Mouse (Mus musculus) midbrain, embryonic 13.5 days (tissue): ENCODE measurements around the gene Mettl7b. TPM values are rescaled to one million over a fixed set of nuclear protein-coding genes. Genes with fewer than 3 reads are reported as not detected.
"Not testable (repeated sequence)": the region's sequence is repeated elsewhere in the genome, so short reads cannot be mapped to it uniquely, and the experiment has no call there.

Experiments used
- ATAC-seq: fragments of 200-750 bp; cut with Nextera tagmentation; 2 replicates; pipeline ENCODE4 v1.8.0; 2017; ENCODE audit warnings: mild to moderate bottlenecking, moderate TSS enrichment, moderate library complexity
- H3K27ac ChIP-seq: fragments of 300-500 bp; sonication (generic); 2 replicates; pipeline ENCODE4 v1.5.1; 2015; ENCODE audit warnings: inconsistent platforms, mild to moderate bottlenecking, moderate library complexity
- H3K27me3 ChIP-seq: fragments of 300-500 bp; sonication (generic); 2 replicates; pipeline ENCODE4 v1.6.1; 2015; ENCODE audit warnings: mild to moderate bottlenecking, inconsistent platforms
- H3K36me3 ChIP-seq: fragments of 300-500 bp; sonication (generic); 2 replicates; pipeline ENCODE4 v1.6.1; 2015; ENCODE audit warnings: mild to moderate bottlenecking, inconsistent platforms
- H3K4me1 ChIP-seq: fragments of 300-500 bp; sonication (generic); replicated peaks from 2 replicates; pipeline ENCODE4 v1.6.1; 2015; ENCODE audit warnings: inconsistent platforms
- H3K4me2 ChIP-seq: fragments of 300-500 bp; sonication (generic); replicated peaks from 2 replicates; pipeline ENCODE4 v1.6.1; 2015; ENCODE audit warnings: moderate library complexity, mild to moderate bottlenecking, inconsistent platforms
- H3K4me3 ChIP-seq: fragments of 300-500 bp; sonication (generic); replicated peaks from 2 replicates; pipeline ENCODE4 v1.5.1; 2015; ENCODE audit warnings: mild to moderate bottlenecking, inconsistent platforms
- H3K9ac ChIP-seq: fragments of 300-500 bp; sonication (generic); replicated peaks from 2 replicates; pipeline ENCODE4 v1.6.1; 2015; ENCODE audit warnings: mild to moderate bottlenecking, inconsistent platforms
- H3K9me3 ChIP-seq: fragments of 300-500 bp; sonication (generic); 2 replicates; pipeline ENCODE4 v1.6.1; 2016; ENCODE audit warnings: mild to moderate bottlenecking, inconsistent platforms
- WGBS: fragments of 180-500 bp; shearing (Covaris S2); methylation state at CpG from one replicate; pipeline ENCODE4 v1.1.7; 2015; 5-methylcytosine and 5-hydroxymethylcytosine counted together
- polyA plus RNA-seq: library from polyadenylated mRNA; unstranded; fragments of >200 nt; fragmentation: Nextera tagmentation; extraction: Ambion mirVana; gene quantifications from 2 replicates; pipeline ENCODE4 v1.2.1, GENCODE M21; 2015

Gene Mettl7b
- polyA plus RNA-seq = not detected in 2 replicates

DNA sequence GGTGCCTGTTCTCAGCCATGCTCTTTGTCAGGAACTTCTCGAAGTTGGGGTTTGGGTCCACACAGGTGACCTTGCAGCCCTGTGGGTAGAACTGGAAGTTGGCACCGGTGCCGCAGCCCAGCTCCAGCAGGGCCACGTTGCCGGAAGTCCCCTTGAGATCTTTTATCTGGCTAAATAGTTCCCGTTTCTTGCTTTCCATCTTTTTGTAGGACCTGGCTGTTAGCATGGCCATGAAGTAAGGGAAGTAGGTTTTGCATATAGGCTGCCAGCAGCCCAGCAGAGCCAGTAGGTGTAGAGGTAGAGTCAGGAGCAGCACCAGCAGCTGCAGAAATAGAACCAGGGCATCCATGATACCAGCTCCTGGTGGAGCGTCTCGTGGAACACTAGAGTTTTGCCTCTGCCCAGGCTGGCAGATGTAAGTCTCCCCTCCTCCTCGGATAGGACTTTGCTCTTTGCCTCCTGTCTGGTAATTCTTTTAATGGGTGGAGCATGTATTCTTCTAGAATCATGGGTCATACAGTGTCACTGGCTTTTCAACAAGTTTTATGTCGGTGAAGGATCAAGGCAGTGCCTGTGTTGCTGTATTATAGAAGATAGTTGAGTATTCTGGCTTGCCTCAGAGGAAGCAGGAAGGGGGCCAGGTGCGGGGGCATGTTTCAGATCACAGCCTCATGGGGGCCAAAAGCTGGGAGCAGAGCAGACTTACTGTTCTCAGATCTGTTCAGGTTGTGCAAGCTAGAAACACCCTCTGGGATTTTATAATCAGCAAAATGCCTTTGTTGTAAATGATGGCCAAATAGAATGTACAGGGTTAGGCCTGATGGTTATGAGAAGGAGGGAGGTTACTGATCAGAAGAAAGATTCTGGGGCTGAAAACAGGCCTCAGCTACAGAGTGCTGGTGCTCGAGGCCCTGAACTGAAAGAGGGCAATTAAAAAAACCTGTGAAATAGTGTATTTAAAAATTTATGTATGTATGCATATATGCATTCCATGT is at the start of gene Mettl7b:
TSS of gene Mettl7b (minus strand) at position 399 of the 995 bp plus-strand sequence.
- ATAC-seq = no peak
- 88% methylated on average over 12 of the region's 12 CpGs for WGBS

DNA sequence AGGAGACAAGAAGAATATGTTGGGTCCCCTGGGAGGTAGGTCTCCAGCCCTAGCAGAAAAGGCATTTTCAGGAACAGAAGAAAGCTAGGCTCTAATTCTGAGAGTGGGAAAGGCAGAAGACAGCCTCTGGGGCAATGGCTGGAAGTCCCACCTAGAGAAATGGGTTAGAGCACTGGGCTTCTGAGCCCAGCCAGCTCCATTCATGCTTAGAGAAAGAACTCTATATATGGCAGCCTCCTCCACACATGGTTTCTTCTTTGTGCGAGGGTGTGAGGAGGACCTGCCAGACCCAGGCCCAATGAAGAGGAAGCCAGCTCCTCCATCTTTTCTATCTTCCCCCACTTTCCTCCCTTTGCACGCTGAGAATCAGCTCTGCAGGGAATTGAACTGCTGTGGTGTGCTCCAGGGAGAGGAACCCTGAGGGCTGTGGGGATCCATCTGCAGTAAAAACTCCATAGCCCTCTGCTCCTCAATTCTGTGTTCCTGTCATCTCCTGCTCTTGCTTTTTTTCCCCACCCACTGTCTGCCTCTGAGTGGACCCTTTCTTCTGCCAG is 49.6 kb upstream of the Mettl7b start, which contains the start of gene Olfr763:
TSS of gene Olfr763 (plus strand) at position 504 of the 554 bp plus-strand sequence.
- Histone ChIP-seq H3K36me3 (no peaks in the 10 kb centered on the region), H3K9me3 (no peaks in the 10 kb centered on the region; the same call in 1 of the 2 replicates), H3K9ac (no peak within 1 kb of the TSS), H3K27me3 (no peaks in the 10 kb centered on the region), H3K27ac (no peak within 1 kb of the TSS), H3K4me2 (no peak within 1 kb of the TSS), H3K4me1 (no peaks in the 10 kb centered on the region), H3K4me3 (no peak within 1 kb of the TSS)
- no peak for ATAC-seq
- 83% methylated on average over 2 of the region's 2 CpGs for WGBS

More for the DNA sequence above, at the start of gene Mettl7b:
- H3K4me3 ChIP-seq = no peak within 1 kb of the TSS
- H3K36me3 ChIP-seq = no peaks in the 10 kb centered on the region
- H3K27me3 ChIP-seq = no peaks in the 10 kb centered on the region; the same call in 1 of the 2 replicates
- H3K4me1 ChIP-seq = no peaks in the 10 kb centered on the region
- no peak within 1 kb of the TSS for H3K27ac ChIP-seq
- no peak within 1 kb of the TSS for H3K4me2 ChIP-seq
- no peak within 1 kb of the TSS for H3K9ac ChIP-seq
- H3K9me3 ChIP-seq = no peaks in the 10 kb centered on the region

DNA sequence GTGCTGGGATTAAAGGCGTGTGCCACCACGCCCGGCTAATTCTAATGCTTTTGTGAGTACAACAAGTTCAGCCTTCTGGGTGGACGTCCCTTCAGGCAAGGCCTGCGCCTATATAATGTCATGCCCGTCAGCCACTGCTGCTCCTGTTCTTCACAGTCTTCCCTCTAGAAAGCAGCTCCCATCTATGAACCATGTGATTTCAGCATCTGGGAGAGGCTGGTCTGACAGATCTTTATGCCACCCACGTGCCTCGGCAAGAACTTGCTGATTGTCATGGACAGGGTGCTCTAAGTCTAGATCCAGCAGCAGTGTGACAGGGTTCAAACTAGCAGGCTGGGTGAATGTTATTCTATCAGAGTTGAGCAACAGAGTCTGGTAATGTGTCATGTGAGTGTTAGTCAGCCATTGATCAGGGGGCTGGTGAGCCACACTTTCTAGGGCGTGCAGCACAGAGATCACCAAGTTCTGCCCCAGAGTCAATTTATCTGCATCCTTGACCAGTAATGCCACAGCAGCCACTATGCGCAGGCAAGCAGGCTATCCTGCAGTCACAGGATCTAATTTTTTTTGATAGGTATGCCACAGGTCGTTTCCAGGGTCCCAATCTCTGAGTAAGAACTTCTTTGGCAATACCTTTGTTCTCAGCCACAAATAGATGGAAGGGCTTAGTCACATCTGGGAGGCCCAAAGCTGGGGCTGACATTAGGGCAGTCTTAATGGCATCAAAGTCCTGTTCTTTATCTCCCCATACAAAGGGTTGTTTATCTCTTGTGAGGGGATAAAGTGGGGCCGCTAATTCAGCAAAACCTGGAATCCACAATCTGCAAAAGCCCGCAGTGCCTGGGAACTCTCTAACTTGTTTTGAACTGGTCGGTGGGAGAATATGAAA is 43.5 kb upstream of the Mettl7b start:
- Histone ChIP-seq H3K36me3 (no peaks in the 10 kb centered on the region), H3K4me2 (no peak overlapping the region), H3K27me3 (no peaks in the 10 kb centered on the region), H3K27ac (no peak overlapping the region), H3K9ac (no peak overlapping the region), H3K4me3 (no peak overlapping the region), H3K9me3 (no peaks in the 10 kb centered on the region; the same call in 1 of the 2 replicates), H3K4me1 (no peaks in the 10 kb centered on the region)
- no peak for ATAC-seq
- 66% methylated on average over 14 of the region's 14 CpGs for WGBS

DNA sequence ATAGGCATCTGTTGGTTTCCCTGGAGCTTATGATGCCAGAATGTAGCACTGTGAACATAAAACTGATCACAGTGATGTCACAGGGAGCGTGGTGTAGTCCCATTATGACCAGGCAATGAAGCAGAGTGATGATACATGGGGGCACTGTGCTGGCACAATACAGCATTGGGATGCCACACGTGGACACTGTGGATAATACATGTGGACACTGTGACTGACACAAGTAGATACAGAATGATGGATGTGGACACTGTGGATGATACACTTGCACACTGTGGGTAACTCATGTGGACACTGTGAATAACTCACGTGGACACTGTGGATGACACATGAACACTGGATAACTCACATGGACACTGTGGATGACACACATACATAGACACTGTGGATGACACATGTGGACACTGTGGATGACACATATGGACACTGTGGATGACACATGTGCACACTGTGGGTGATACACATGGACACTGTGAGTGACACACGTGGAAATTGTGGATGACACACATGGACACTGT is 35.8 kb upstream of the Mettl7b start:
- peak; percentile 45 for ATAC-seq
- Histone ChIP-seq H3K4me1 (no peaks in the 10 kb centered on the region), H3K9ac (no peak overlapping the region), H3K9me3 (no peaks in the 10 kb centered on the region), H3K27me3 (no peaks in the 10 kb centered on the region), H3K27ac (no peak overlapping the region), H3K4me3 (no peak overlapping the region), H3K4me2 (no peak overlapping the region), H3K36me3 (no peaks in the 10 kb centered on the region)
- WGBS = 76% methylated on average over 4 of the region's 4 CpGs

DNA sequence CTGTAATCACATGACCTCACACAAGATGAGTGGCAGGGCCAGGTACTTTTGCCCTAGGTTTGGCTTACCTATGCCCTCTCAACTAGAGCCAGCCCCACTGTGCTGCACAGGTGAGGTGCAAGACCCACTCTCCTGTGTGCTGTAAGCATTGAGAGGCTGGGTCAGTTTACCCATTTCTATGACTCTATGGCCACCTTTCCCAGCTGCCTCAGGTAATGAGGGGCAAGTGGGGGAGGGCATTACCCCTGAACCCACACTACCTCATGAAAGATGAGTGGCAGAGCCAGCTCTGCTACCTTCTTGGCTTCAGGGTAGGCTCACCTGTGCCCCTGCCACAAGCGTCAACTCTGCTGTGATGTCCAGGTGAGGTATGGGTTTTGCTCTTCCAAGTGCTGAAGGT is 35.0 kb upstream of the Mettl7b start:
- Histone ChIP-seq H3K4me3 (no peak overlapping the region), H3K4me2 (no peak overlapping the region), H3K9me3 (no peaks in the 10 kb centered on the region), H3K27ac (no peak overlapping the region), H3K36me3 (no peaks in the 10 kb centered on the region), H3K27me3 (no peaks in the 10 kb centered on the region), H3K9ac (no peak overlapping the region), H3K4me1 (no peaks in the 10 kb centered on the region)
- ATAC-seq = no peak
- WGBS = 100% methylated on average over 1 of the region's 1 CpGs

DNA sequence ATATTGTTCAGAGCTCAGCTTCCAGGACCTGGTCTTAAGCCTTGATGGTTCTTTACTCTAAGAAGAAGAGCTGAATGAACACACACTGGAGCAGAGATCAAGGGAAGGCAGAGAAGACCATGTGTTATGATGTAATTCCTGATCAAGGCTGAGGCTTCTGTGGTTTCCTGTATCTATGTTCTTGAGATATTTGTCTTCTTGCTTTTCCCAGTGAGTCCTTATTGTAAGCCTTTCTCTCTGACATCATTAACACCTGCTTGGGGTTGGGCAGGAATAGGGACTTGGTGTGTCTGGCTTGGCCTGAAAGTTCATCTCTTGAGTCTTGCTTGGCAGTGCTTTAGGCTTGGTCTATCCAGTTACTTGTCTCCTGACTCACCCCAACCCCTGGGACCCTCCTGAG is 30.2 kb upstream of the Mettl7b start:
- no peak overlapping the region for H3K4me3 ChIP-seq
- no peaks in the 10 kb centered on the region for H3K27me3 ChIP-seq
- H3K27ac ChIP-seq = no peak overlapping the region
- H3K4me2 ChIP-seq = no peak overlapping the region
- H3K9me3 ChIP-seq = no peaks in the 10 kb centered on the region
- ATAC-seq = no peak
- no peak overlapping the region for H3K9ac ChIP-seq
- no peaks in the 10 kb centered on the region for H3K36me3 ChIP-seq
- H3K4me1 ChIP-seq = no peaks in the 10 kb centered on the region

DNA sequence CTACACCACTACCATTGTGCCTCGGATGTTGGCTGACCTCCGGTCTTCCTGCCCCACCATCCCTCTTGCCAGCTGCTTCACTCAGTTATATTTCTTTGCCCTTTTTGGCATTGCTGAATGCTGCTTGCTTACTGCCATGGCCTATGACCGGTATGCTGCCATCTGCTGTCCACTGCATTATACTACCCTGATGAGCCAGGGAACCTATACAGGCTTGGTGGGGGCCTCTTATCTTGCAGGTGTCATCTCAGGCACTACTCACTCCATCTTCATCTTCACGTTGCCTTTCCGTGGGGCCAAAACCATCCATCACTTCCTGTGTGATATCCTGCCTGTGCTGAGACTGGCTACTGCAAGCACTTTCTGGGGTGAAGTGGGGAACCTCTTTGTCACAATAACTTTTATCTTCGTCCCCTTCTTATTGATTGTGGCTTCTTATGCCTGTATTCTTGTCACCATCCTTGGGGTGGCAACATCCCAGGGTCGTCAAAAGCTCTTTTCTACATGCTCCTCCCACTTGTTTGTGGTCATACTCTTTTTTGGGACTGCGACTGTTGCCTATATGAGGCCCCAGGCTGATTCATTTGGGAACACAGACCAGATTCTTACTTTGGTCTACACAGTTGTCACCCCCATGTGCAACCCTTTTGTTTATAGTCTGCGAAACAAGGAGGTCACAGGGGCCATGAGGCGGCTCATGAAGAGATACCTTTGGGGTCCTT is 29.5 kb upstream of the Mettl7b start:
- 73% methylated on average over 7 of the region's 10 CpGs for WGBS
- not testable (repeated sequence) for H3K27me3 ChIP-seq, H3K27ac ChIP-seq, H3K4me1 ChIP-seq, H3K36me3 ChIP-seq, H3K9ac ChIP-seq, H3K4me2 ChIP-seq, H3K4me3 ChIP-seq, H3K9me3 ChIP-seq
- ATAC-seq = peak; percentile 30; the same call in 1 of the 2 replicates

DNA sequence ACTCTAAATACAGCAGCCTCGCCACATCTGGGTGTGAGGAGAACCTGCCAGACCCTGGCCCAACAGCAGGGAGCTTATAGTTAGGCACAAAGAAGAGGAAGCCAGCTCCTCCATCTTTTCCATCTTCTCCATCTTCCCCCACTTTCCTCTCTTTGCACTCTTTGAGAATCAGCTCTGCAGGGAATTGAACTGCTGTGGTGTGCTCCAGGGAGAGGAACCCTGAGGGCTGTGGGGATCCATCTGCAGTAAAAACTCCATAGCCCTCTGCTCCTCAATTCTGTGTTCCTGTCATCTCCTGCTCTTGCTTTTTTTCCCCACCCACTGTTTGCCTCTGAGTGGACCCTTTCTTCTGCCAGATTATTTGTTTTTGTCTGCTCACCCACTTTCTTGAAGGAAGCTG is 28.3 kb upstream of the Mettl7b start, which contains the start of gene Olfr9:
TSS of gene Olfr9 (plus strand) at position 301 of the 400 bp plus-strand sequence.
- H3K27ac ChIP-seq, H3K4me2 ChIP-seq, H3K36me3 ChIP-seq, H3K9me3 ChIP-seq, H3K9ac ChIP-seq, H3K27me3 ChIP-seq, H3K4me3 ChIP-seq, H3K4me1 ChIP-seq, ATAC-seq: not testable (repeated sequence)
- WGBS = 50% methylated on average over 1 of the region's 1 CpGs

DNA sequence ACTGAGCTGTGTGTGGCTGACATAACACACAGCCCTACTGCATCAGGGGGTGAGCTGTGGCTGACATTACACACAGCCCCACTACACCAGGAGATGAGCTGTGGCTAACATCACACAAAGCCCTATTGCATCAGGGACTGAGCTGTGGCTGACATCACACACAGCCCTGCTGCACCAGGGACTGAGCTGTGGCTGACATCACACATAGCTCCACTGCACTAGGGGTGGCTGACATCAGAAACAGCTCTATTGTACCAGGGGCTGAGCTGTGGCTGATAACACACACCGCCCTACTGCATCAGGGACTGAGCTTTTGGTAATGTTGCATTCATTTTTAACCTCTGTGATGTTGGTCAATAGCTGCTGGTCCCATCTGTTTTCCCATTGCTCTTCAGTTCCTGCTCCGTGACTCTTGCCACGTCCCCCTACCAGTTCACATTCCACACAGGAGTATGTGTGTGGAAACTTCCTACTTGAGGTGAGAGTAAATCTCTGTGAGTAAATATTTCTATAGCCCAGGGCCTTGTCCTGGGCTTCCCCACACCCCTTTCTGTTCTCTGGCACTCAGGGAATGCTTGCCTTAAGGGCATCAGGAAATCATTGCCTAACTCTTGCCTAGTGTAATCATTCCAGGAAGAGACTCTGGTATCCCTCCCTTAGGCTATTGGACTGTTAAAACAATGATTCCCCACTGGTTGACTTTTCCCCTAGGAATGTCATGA is 20.0 kb upstream of the Mettl7b start:
- Histone ChIP-seq H3K36me3 (no peaks in the 10 kb centered on the region), H3K9ac (no peak overlapping the region), H3K4me2 (no peak overlapping the region), H3K27ac (no peak overlapping the region), H3K4me1 (no peaks in the 10 kb centered on the region), H3K27me3 (no peaks in the 10 kb centered on the region), H3K4me3 (no peak overlapping the region), H3K9me3 (no peaks in the 10 kb centered on the region)
- 84% methylated on average over 3 of the region's 3 CpGs for WGBS
- ATAC-seq = peak; percentile 21; the same call in 1 of the 2 replicates

DNA sequence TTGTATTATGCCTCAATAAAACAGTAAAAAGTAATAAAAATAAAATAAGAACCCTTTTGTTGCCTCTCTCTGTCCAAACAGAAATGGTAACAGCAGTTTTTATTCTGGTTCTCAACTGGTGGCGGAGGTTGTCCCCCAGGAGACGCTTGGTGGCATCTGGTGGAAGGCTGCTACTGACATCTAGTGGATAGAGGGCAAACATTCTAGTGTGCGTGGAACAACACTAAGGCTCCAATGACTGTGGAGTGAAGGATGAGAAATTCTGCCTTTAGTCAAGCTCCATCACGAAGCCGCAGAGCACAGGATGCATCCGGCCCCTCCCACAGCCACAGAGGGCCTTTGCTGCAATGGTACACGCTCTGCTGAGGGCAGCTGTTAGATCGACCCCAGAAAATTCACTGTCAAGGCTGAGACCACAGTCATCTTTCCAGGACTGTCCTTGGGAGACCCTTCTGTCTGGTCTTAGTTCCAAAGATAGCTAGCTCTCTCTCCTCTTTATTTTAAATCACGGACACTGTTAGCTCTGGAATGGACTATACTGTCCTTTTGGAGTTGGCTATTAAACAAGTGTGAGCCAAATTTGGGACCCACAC is 16.8 kb upstream of the Mettl7b start:
- Histone ChIP-seq H3K36me3 (no peaks in the 10 kb centered on the region), H3K4me2 (no peak overlapping the region), H3K27ac (no peak overlapping the region), H3K9me3 (no peaks in the 10 kb centered on the region), H3K9ac (no peak overlapping the region), H3K27me3 (no peaks in the 10 kb centered on the region), H3K4me3 (no peak overlapping the region), H3K4me1 (no peaks in the 10 kb centered on the region)
- peak; percentile 64; the same call in 1 of the 2 replicates for ATAC-seq
- WGBS = 33% methylated on average over 9 of the region's 9 CpGs
